Mouse (Mus musculus) olfactory bulb, adult 2 months (tissue): ENCODE results near the gene Ptbp3. TPM values are rescaled to one million over a fixed set of nuclear protein-coding genes. Genes with fewer than 3 reads are reported as not detected.

Experiments used
- H3K27ac ChIP-seq: fragments of 200-500 bp; 2 replicates; pipeline ENCODE4 v1.5.1; 2012; ENCODE audit warnings: low read depth, low read length; ENCODE audit not compliant: insufficient read depth
- H3K4me1 ChIP-seq: fragments of 200-500 bp; 2 replicates; pipeline ENCODE4 v1.6.1; 2012; ENCODE audit warnings: low read length; ENCODE audit not compliant: control insufficient read depth, insufficient read depth
- H3K4me3 ChIP-seq: fragments of 200-500 bp; 2 replicates; pipeline ENCODE4 v1.5.1; 2012; ENCODE audit warnings: mild to moderate bottlenecking, low read depth, low read length, moderate library complexity; ENCODE audit not compliant: insufficient read depth
- CTCF ChIP-seq: fragments of 200-500 bp; IDR thresholded peaks from 2 replicates; pipeline ENCODE4 v1.5.1; 2012; ENCODE audit warnings: low read depth, mild to moderate bottlenecking, low read length, moderate library complexity; ENCODE audit not compliant: insufficient read depth
- POLR2A ChIP-seq: fragments of 200-500 bp; IDR thresholded peaks from 2 replicates; pipeline ENCODE4 v1.6.1; 2012; ENCODE audit warnings: mild to moderate bottlenecking, low read depth, low read length, moderate library complexity; ENCODE audit not compliant: insufficient read depth
- WGBS: fragments of 180-500 bp; shearing (Covaris S2); methylation state at CpG from one replicate; pipeline ENCODE4 v1.1.7; 2018; 5-methylcytosine and 5-hydroxymethylcytosine counted together
- polyA plus RNA-seq: library from polyadenylated mRNA; stranded (reverse); fragments of >200 nt; gene quantifications from 2 replicates; pipeline ENCODE4 v1.2.4, GENCODE M21; 2012; ENCODE audit warnings: low replicate concordance; ENCODE audit not compliant: missing spikeins, insufficient read depth, insufficient read length

Gene Ptbp3
- polyA plus RNA-seq, 1 experiment: not detected

DNA sequence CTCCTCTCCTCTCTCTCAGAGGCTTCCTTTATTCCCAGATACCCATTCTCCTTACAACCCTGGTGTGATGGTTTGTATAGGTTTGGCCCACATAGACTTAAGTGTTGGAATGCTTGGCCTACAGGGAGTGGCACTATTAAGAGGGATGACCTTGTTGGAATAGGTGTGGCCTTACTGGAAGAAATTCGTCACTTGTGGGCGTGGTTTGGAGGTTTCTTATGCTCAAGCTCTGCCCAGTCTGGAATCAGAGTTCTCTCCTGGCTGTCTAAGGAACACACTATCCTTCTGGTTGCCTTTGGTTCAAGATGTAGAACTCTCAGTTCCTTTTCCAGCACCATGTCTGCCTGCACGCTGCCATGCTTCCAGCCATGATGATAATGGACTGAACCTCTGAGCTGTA lies 98.3 kb downstream of the Ptbp3 start:
- 87% methylated on average over 3 of the region's 3 CpGs for WGBS
- no peak overlapping the region for H3K27ac ChIP-seq
- H3K4me3 ChIP-seq: no peak overlapping the region
- no peaks in the 10 kb centered on the region for H3K4me1 ChIP-seq
- TF ChIP-seq POLR2A (no peak), CTCF (no peak)

DNA sequence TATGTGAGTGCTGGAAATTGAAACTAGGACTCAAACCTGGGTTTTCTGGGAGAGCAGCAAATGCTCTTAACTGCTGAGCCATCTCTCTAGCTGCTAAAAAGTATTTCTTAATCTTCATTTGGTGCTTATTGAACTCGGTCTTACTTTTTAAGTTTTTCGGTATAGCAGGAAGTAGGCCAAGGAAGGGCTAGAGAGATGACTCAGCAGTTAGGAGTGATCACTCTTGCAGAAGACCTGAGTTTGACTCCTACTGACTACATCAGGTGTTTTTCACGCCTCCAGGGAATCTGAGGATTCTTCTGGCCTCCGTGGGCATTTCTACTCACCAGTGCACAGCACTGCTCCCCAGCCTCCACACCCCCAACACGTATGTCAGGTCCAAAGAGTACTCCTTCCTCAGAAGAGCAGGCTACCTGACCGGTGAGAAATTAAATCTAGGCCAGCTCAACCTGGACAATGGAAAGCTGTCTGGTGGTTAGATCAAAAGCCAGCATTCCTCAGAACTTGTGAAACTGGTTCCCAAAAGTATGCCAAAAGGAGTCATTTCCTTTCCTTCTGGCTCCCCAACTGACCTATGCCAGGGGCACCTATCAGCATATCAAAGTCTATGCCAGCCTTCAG lies 98.8 kb downstream of the Ptbp3 start:
- WGBS: 92% methylated on average over 6 of the region's 6 CpGs
- no peak overlapping the region for H3K4me3 ChIP-seq
- no peak overlapping the region for H3K27ac ChIP-seq
- H3K4me1 ChIP-seq: no peaks in the 10 kb centered on the region
- TF ChIP-seq POLR2A (no peak), CTCF (no peak)

DNA sequence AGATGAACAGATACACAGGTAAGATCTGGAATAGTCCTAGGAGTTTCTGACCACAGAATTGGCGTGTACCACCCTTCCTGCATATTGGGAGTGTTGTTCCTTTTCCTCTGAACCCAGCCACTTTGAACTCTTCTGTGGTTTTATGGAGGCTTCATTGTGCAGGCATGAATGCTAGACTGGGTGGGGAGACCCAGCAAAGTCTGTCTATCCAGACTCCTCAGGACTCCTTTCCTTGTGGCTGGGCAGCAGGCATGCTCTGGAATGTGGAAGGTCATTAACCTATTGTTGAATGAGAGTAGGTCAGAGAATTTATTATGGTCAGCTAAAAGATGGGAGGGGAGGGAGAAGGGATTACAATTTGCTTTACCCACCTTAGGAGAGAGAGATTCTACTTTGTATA lies 101.9 kb downstream of the Ptbp3 start:
- H3K4me1 ChIP-seq: no peaks in the 10 kb centered on the region
- H3K4me3 ChIP-seq: no peak overlapping the region
- TF ChIP-seq POLR2A (no peak), CTCF (no peak)
- 81% methylated on average over 1 of the region's 1 CpGs for WGBS
- no peak overlapping the region for H3K27ac ChIP-seq

DNA sequence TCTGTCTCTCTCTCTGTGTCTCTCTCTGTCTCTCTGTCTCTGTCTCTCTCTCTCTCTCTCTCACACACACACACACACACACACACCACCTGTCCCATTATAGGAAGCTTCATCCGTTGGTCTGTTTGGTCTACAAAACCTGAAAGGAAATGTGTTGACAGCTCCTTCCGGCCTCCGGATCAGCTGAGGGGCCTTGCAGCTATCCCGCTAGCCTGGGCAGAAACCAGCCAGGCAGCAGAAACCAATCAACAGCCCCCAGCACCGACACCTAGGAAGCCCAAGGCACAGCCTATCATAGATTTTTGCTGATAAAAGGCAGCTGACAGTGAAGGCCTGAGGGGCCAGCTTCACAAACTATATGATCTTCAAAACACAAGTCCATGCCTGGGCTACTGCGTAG lies 103.6 kb downstream of the Ptbp3 start:
- Histone ChIP-seq H3K27ac (no peak overlapping the region), H3K4me1 (no peaks in the 10 kb centered on the region), H3K4me3 (no peak overlapping the region)
- TF ChIP-seq CTCF: no peak
- TF ChIP-seq POLR2A: no peak
- WGBS: 90% methylated on average over 6 of the region's 6 CpGs

DNA sequence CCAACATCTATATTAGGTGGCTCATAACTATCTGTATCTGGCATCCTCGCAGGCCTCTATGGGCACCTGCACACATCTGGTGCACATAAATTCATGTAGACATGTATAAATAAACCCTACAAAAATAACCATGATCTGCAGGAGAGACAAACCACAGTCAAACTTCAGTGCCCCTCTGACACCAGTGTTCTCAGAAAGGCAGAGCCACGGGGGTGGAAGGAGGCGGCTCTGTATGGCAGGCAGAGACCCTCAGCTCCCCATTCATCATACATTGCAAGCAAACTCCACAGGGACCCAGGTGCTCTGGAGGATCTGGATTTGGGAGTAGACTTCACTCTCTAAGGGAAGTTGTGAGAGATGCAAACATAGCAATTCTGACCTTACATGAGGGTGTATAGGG lies 104.2 kb downstream of the Ptbp3 start:
- no peaks in the 10 kb centered on the region for H3K4me1 ChIP-seq
- no peak overlapping the region for H3K4me3 ChIP-seq
- TF ChIP-seq POLR2A (no peak), CTCF (no peak)
- H3K27ac ChIP-seq: no peak overlapping the region
- WGBS: 90% methylated on average over 3 of the region's 3 CpGs

DNA sequence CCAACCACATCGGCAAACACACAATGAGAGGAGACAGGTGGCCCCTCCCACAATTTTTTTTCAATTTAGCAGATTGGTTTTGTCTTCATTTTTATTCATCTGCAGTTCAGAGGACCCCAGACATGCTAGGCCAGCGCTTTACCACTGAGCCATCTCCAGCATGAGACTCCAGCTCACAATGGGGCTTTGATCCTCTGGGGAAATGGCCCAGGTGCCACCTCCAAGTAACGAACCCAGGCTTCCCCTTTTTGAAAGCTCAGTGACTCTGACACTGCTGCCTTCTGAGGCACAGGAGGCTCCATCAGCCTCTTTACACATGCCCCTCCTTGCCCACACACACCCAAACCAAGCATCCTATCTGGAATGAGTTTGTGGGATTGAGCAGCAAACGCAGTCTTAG lies 105.1 kb downstream of the Ptbp3 start:
- Histone ChIP-seq H3K4me3 (no peak overlapping the region), H3K27ac (no peak overlapping the region), H3K4me1 (no peaks in the 10 kb centered on the region)
- 92% methylated on average over 4 of the region's 4 CpGs for WGBS
- TF ChIP-seq CTCF: no peak
- TF ChIP-seq POLR2A: no peak

DNA sequence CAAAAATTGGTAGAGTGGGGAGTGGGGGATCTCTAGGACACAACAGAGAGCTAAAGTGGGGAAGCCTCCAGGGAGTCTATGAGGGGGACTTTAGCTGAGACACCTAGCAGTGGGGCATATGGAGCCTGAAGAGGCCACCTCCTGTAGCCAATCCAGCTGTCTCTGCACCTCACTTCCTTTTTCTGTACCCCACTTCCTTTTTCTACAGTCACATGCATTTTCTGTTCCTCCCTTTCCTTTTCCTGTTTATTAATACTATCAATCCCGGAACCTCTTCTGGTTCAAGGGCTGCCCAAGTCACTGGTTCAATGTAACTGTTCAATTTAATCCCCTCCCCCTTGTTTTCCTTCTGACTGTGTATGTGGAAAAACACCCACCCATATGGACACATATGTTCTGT lies 107.9 kb downstream of the Ptbp3 start:
- Histone ChIP-seq H3K4me3 (no peak overlapping the region), H3K27ac (no peak overlapping the region), H3K4me1 (peaks cover 2% of the 10 kb centered on the region; the same call in 1 of the 2 replicates)
- no peak for TF ChIP-seq CTCF
- TF ChIP-seq POLR2A: no peak
- WGBS: 93% methylated on average over 1 of the region's 1 CpGs

DNA sequence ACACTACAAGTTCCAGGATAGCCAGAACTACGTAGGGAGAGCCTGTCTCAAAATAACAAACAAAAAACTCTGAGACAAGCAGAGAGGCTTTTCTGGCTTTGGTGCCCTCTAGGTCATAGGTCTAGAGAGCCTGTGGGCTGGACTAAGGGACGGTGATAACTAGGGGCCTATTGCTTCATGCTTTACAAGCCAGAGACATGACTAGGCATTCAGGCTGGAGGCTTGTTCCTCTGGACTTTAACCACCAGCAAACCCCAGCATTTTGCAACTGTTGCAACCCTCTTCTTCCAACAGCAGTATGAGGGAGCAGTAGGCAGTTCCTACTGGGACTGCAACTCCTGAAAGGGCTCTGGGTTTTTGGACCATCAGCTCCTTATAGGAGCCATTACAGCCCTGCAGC lies 109.2 kb downstream of the Ptbp3 start:
- TF ChIP-seq POLR2A (no peak), CTCF (no peak)
- 80% methylated on average over 2 of the region's 2 CpGs for WGBS
- H3K27ac ChIP-seq: no peak overlapping the region
- H3K4me3 ChIP-seq: no peak overlapping the region
- peaks cover 2% of the 10 kb centered on the region; the same call in 1 of the 2 replicates for H3K4me1 ChIP-seq

DNA sequence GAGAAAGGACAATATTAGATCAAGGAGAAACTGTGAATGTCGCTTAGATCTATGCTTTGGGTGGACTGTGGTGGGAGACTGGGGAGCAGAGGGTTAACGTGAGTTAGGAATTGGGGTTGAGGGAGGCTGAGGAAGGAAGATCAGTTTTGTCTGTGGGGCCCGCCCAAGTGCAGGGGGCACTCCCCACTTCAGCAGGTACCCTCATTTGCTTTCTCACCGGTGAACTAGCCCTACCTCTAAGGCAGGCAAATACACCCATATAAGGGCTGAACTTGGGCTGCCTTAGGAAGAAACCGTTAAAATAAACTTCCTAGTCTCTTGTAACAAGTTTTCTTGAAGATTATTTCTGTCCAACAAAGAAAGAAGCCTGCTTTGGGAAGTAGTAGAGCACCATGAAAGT lies 110.1 kb downstream of the Ptbp3 start:
- WGBS: 42% methylated on average over 5 of the region's 5 CpGs
- H3K27ac ChIP-seq: no peak overlapping the region
- H3K4me3 ChIP-seq: no peak overlapping the region
- peaks cover 2% of the 10 kb centered on the region; the same call in 1 of the 2 replicates for H3K4me1 ChIP-seq
- TF ChIP-seq POLR2A (no peak), CTCF (no peak)
